Mouse (Mus musculus): Measurements from ENCODE around the gene Nol9. TPM values are rescaled to one million over a fixed set of nuclear protein-coding genes. Genes with fewer than 3 reads are reported as not detected.

Nol9 gene
- total and polyA plus RNA-seq, 2 experiments from 2014 or later: 7.8 to 8.0 TPM

DNA sequence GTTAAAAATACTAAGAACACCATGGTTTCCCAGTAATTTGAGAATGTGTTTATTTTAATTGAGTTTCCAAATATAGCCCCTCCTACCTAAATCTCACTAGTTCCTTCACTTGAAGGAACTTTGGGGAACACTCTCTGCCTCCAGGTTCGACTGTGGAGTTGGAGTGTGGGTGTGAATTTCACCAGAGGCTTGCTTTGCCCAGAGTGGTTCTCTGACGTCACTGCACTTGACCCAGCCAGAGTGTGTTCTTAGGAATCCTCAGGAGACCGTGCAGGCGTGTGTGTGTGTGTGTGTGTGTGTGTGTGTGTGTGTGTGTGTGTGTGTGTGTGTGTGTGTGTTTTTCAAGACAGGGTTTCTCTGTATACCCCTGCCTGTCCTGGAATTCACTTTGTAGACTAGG, 38.2 kb upstream of the Nol9 start:
- DNase-seq (ENCODE audit: low spot score) (no peak), ATAC-seq (ENCODE audit: insufficient read depth, low read depth) (no peak)
- Histone ChIP-seq H3K4me3 (ENCODE audit: low read depth, low read length) (no peak overlapping the region), H3K36me3 (replicated peaks; ENCODE audit: control insufficient read depth, insufficient read depth, low read length) (no peaks in the 10 kb centered on the region), H3K9ac (replicated peaks; ENCODE audit: low read depth, low read length) (no peak overlapping the region), H3K4me2 (ENCODE audit: low read depth, low read length) (no peak overlapping the region), H3K27ac (ENCODE audit: low read depth) (no peak overlapping the region), H3K9me3 (replicated peaks; ENCODE audit: control insufficient read depth, low read length) (no peaks in the 10 kb centered on the region), H3K27me3 (ENCODE audit: control insufficient read depth, insufficient read depth, low read length) (no peaks in the 10 kb centered on the region), H3K4me1 (ENCODE audit: control insufficient read depth, insufficient read depth) (0 out of 2 replicates have a peak, but pooled peaks cover 3% of the 10 kb centered on the region)
- WGBS: 33% methylated on average over 4 of the region's 4 CpGs
- TF ChIP-seq EP300 (IDR thresholded peaks at IDR 0.05; ENCODE audit: low read depth): no peak
- no peak for TF ChIP-seq CTCF (IDR thresholded peaks at IDR 0.05; ENCODE audit: low read depth)

DNA sequence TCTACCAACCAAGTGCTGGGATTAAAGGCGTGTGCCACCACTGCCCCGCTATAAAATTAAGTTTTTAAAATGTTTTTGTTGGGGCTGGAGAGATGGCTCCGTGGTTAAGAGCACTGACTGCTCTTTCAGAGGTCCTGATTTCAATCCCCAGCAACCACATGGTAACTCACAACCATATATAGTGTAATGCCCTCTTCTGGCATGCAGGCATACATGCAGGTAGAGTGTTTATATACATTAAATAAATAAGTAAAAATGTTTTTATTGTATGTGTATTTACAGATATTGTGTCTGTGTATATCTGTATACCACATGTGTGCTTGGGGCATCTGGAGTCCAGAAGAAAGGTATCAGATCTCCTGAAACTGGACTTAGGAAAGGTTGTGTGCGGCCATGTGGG, 37.8 kb upstream of the Nol9 start:
- H3K4me3 ChIP-seq (ENCODE audit: low read depth, low read length): no peak overlapping the region
- 73% methylated on average over 4 of the region's 4 CpGs for WGBS
- no peak overlapping the region for H3K9ac ChIP-seq (replicated peaks; ENCODE audit: low read depth, low read length)
- no peaks in the 10 kb centered on the region for H3K36me3 ChIP-seq (replicated peaks; ENCODE audit: control insufficient read depth, insufficient read depth, low read length)
- no peak overlapping the region for H3K27ac ChIP-seq (ENCODE audit: low read depth)
- no peak overlapping the region for H3K4me2 ChIP-seq (ENCODE audit: low read depth, low read length)
- H3K27me3 ChIP-seq (ENCODE audit: control insufficient read depth, insufficient read depth, low read length): no peaks in the 10 kb centered on the region
- 0 out of 2 replicates have a peak, but pooled peaks cover 3% of the 10 kb centered on the region for H3K4me1 ChIP-seq (ENCODE audit: control insufficient read depth, insufficient read depth)
- no peak for ATAC-seq (ENCODE audit: insufficient read depth, low read depth)
- TF ChIP-seq CTCF (IDR thresholded peaks at IDR 0.05; ENCODE audit: low read depth) (no peak), EP300 (IDR thresholded peaks at IDR 0.05; ENCODE audit: low read depth) (no peak)
- H3K9me3 ChIP-seq (replicated peaks; ENCODE audit: control insufficient read depth, low read length): no peaks in the 10 kb centered on the region
- no peak for DNase-seq (ENCODE audit: low spot score)

DNA sequence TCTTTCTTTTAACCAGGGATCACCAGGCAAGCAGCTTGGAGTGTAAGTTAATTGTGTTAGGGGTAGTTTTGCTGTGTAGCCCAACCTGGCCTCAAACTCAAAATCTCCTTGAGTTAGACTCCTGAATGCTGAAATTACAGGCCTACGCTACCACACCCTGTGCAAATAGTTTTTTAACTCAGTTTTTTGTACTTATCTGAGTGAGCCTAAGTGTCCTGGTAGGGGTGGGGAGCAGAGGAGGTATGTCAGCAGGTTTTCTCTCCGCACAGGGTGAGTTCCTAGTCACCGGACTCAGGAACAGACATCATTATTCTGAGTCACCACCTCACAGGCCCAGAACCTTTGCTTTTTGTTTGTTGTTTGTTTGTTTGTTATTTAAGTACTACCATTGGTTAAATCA, 37.1 kb upstream of the Nol9 start:
- H3K27me3 ChIP-seq (ENCODE audit: control insufficient read depth, insufficient read depth, low read length): no peaks in the 10 kb centered on the region
- DNase-seq (ENCODE audit: low spot score) (no peak), ATAC-seq (ENCODE audit: insufficient read depth, low read depth) (no peak)
- H3K9me3 ChIP-seq (replicated peaks; ENCODE audit: control insufficient read depth, low read length): no peaks in the 10 kb centered on the region
- 88% methylated on average over 3 of the region's 3 CpGs for WGBS
- H3K4me2 ChIP-seq (ENCODE audit: low read depth, low read length): no peak overlapping the region
- no peak overlapping the region for H3K27ac ChIP-seq (ENCODE audit: low read depth)
- no peak for TF ChIP-seq EP300 (IDR thresholded peaks at IDR 0.05; ENCODE audit: low read depth)
- no peak for TF ChIP-seq CTCF (IDR thresholded peaks at IDR 0.05; ENCODE audit: low read depth)
- no peak overlapping the region for H3K9ac ChIP-seq (replicated peaks; ENCODE audit: low read depth, low read length)
- no peaks in the 10 kb centered on the region for H3K36me3 ChIP-seq (replicated peaks; ENCODE audit: control insufficient read depth, insufficient read depth, low read length)
- H3K4me3 ChIP-seq (ENCODE audit: low read depth, low read length): no peak overlapping the region
- peaks cover 3% of the 10 kb centered on the region; the same call in 1 of the 2 replicates for H3K4me1 ChIP-seq (ENCODE audit: control insufficient read depth, insufficient read depth)

DNA sequence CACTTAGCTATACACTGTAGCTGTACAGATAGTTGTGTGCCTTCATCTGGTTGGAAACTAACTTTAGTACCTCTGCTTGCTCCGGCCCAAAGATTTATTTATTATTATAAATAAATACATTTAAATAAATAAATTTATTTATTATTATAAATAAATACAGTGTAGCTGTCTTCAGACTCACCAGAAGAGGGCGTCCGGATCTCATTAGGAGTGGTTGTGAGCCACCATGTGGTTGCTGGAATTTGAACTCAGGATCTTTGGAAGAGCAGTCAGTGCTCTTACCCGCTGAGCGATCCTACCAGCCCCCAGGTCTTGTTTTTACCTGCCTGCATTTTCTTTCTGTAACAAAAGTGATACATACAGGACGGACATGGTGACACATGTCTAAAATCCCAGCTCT, 33.0 kb upstream of the Nol9 start:
- no peak overlapping the region for H3K9ac ChIP-seq (replicated peaks; ENCODE audit: low read depth, low read length)
- 82% methylated on average over 6 of the region's 6 CpGs for WGBS
- H3K27me3 ChIP-seq (ENCODE audit: control insufficient read depth, insufficient read depth, low read length): no peaks in the 10 kb centered on the region
- DNase-seq (ENCODE audit: low spot score) (no peak), ATAC-seq (ENCODE audit: insufficient read depth, low read depth) (no peak)
- TF ChIP-seq CTCF (IDR thresholded peaks at IDR 0.05; ENCODE audit: low read depth): peak; percentile 16
- no peak for TF ChIP-seq EP300 (IDR thresholded peaks at IDR 0.05; ENCODE audit: low read depth)
- no peak overlapping the region for H3K4me3 ChIP-seq (ENCODE audit: low read depth, low read length)
- H3K4me2 ChIP-seq (ENCODE audit: low read depth, low read length): no peak overlapping the region
- H3K36me3 ChIP-seq (replicated peaks; ENCODE audit: control insufficient read depth, insufficient read depth, low read length): no peaks in the 10 kb centered on the region
- peaks cover 17% of the 10 kb centered on the region; the same call in 1 of the 2 replicates for H3K4me1 ChIP-seq (ENCODE audit: control insufficient read depth, insufficient read depth)
- no peaks in the 10 kb centered on the region for H3K9me3 ChIP-seq (replicated peaks; ENCODE audit: control insufficient read depth, low read length)
- peak overlapping the region; percentile 96; the same call in 1 of the 2 replicates for H3K27ac ChIP-seq (ENCODE audit: low read depth)

DNA sequence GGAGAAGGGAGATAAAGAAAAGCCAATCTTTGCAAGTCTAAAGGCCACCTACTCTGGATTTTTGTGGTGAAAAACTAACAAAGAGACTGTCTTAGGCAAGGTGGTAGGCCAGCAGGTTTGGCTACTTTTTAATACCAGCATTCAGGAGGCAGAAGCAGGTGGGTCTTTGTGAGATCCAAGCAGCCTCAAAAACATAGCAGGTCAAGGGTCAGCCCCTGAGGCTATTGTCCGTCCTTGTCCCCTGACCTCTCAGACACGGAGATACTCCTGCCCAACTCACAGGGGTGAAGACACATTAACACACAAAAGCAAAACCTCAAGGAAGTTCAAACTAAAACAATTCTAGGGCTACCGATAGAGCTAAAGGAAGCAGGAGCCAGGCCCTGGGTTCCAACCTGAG, 32.3 kb upstream of the Nol9 start:
- ATAC-seq (ENCODE audit: insufficient read depth, low read depth): no peak
- Histone ChIP-seq H3K4me2 (ENCODE audit: low read depth, low read length) (no peak overlapping the region), H3K36me3 (replicated peaks; ENCODE audit: control insufficient read depth, insufficient read depth, low read length) (no peaks in the 10 kb centered on the region), H3K9me3 (replicated peaks; ENCODE audit: control insufficient read depth, low read length) (no peaks in the 10 kb centered on the region), H3K4me1 (ENCODE audit: control insufficient read depth, insufficient read depth) (peaks cover 24% of the 10 kb centered on the region), H3K27me3 (ENCODE audit: control insufficient read depth, insufficient read depth, low read length) (no peaks in the 10 kb centered on the region), H3K4me3 (ENCODE audit: low read depth, low read length) (no peak overlapping the region), H3K9ac (replicated peaks; ENCODE audit: low read depth, low read length) (no peak overlapping the region), H3K27ac (ENCODE audit: low read depth) (peak overlapping the region; percentile 96)
- whole genome bisulfite sequencing: 41% methylated on average over 3 of the region's 3 CpGs
- TF ChIP-seq CTCF (IDR thresholded peaks at IDR 0.05; ENCODE audit: low read depth) (no peak), EP300 (IDR thresholded peaks at IDR 0.05; ENCODE audit: low read depth) (no peak)
- DNase-seq (ENCODE audit: low spot score): no peak

DNA sequence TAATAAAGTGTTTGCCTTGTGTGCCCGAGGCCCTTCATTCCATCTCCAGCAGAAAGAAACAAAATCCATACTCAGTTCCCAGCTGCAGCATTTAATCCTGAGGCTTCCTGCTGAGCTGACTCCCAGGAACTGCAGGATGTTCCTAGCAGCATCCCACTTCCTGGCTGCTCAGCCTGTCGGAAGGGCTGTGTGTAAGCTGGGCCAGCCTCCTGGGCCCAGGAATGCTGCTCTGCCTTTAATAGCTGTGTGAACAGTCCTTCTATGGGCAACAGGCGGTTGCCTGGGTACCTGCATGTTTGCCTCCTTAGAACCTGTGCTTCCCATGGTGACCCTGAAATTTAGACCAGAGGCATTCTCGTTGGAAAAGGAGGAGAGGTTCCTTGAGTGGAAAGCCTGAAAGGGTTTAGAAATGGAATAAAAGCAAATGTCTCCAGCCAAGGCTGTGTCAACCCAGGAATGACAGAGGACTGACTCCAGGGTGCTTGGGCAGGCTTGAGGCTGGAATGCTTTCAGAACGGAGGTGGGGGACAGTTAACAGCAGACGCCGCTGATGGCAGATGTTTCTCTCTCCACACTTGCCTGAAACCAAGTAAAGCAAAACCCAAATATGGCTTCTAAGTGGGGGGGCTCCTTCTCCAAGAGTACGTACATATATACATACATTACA, 31.5 kb upstream of the Nol9 start:
- peak overlapping the region; percentile 96 for H3K27ac ChIP-seq (ENCODE audit: low read depth)
- H3K9me3 ChIP-seq (replicated peaks; ENCODE audit: control insufficient read depth, low read length): no peaks in the 10 kb centered on the region
- peaks cover 31% of the 10 kb centered on the region for H3K4me1 ChIP-seq (ENCODE audit: control insufficient read depth, insufficient read depth)
- 4% methylated on average over 8 of the region's 8 CpGs for WGBS
- peak; percentile 85 for DNase-seq (ENCODE audit: low spot score)
- peak; percentile 44 for ATAC-seq (ENCODE audit: insufficient read depth, low read depth)
- H3K4me2 ChIP-seq (ENCODE audit: low read depth, low read length): peak overlapping the region; percentile 97
- no peaks in the 10 kb centered on the region for H3K27me3 ChIP-seq (ENCODE audit: control insufficient read depth, insufficient read depth, low read length)
- H3K36me3 ChIP-seq (replicated peaks; ENCODE audit: control insufficient read depth, insufficient read depth, low read length): no peaks in the 10 kb centered on the region
- peak overlapping the region; percentile 70 for H3K4me3 ChIP-seq (ENCODE audit: low read depth, low read length)
- H3K9ac ChIP-seq (replicated peaks; ENCODE audit: low read depth, low read length): peak overlapping the region; percentile 76
- TF ChIP-seq EP300 (IDR thresholded peaks at IDR 0.05; ENCODE audit: low read depth): 0 out of 2 replicates have a peak, but pooled peaks have one; percentile 25
- no peak for TF ChIP-seq CTCF (IDR thresholded peaks at IDR 0.05; ENCODE audit: low read depth)

Data from heart, postnatal 0 days (tissue).